Mouse (Mus musculus) lung, adult 2 months (tissue): ENCODE measurements at regions not wholly inside any gene's neighbourhood (a gene's known extent, or its start where the extent isn't known, plus 50 kb on each side); places are given as distances from the start of the nearest gene placed in this dataset.

Experiments used
- DNase-seq: peaks from one replicate; pipeline ENCODE4 v3.0.0; 2022
- H3K4me1 ChIP-seq: fragments of 200-500 bp; 2 replicates; pipeline ENCODE4 v1.6.1; 2011; ENCODE audit warnings: low read length; ENCODE audit not compliant: control insufficient read depth, insufficient read depth
- H3K4me3 ChIP-seq: fragments of 200-500 bp; replicated peaks from 2 replicates; pipeline ENCODE3; 2011; ENCODE audit warnings: low read depth, mild to moderate bottlenecking, control low read depth, low read length; ENCODE audit errors: extremely low read depth
- CTCF ChIP-seq: fragments of 200-500 bp; IDR thresholded peaks from 2 replicates; pipeline ENCODE4 v1.5.1; 2011; ENCODE audit warnings: mild to moderate bottlenecking, low read length, control low read depth; ENCODE audit not compliant: insufficient read depth
- POLR2A ChIP-seq: fragments of 200-500 bp; IDR thresholded peaks from 2 replicates; pipeline ENCODE4 v1.6.1; 2011; ENCODE audit warnings: low read depth, mild to moderate bottlenecking, control low read depth, low read length, borderline replicate concordance; ENCODE audit errors: extremely low read depth
- WGBS: fragments of 180-500 bp; shearing (Covaris S2); methylation state at CpG from one replicate; pipeline ENCODE4 v1.1.7; 2018; 5-methylcytosine and 5-hydroxymethylcytosine counted together

- TF ChIP-seq POLR2A (no peak), CTCF (no peak)
- H3K4me1 ChIP-seq: no peaks in the 10 kb centered on the region
- no peak for DNase-seq
- WGBS: 48% methylated on average over 4 of the region's 4 CpGs
- no peak overlapping the region for H3K4me3 ChIP-seq
Observed at GRCm38 (mm10) chr1:193568586-193569174, 198.6 kb upstream of the Camk1g start.

DNA sequence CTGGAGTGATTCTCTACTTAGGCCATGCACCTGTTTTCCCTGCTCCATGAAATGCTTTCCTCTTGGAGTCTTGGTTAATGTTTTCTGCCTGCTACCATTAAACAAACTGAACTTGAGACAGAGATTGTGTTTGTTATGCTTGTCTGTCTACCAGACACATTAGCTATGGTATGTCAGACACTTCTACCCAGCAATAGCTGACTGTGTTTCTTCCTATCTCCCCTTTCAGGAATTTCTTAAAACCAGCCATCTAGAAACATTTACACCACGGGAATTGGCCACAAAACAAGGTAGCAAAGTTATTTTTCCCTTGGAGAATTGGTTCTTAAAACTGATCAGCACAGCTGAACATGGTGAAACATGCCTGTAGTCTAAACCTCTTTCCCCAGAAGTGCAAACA lies 197.1 kb upstream of the Camk1g start:
- H3K4me3 ChIP-seq: no peak overlapping the region
- no peaks in the 10 kb centered on the region for H3K4me1 ChIP-seq
- 65% methylated on average over 1 of the region's 1 CpGs for WGBS
- no peak for DNase-seq
- no peak for TF ChIP-seq POLR2A
- no peak for TF ChIP-seq CTCF

DNA sequence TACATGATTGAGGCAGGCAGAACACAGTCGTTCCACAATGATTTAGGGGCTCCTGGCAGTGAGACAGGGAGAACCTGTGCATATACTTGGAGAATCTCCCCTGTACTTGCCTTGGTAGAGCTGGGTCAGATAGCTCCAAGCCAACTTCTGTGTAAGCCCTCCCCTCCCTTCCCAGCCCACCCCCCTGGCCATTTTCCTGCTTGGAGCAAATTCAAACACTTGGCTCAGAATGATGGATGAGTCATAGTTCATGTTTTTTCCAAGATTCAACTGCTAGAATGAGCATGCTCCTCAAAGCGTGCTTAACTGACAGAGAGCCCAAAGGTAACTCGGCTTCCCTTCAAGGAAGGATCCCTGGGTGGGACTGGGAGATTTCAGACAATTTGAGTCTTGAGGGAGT lies 194.1 kb upstream of the Camk1g start:
- DNase-seq: no peak

DNA sequence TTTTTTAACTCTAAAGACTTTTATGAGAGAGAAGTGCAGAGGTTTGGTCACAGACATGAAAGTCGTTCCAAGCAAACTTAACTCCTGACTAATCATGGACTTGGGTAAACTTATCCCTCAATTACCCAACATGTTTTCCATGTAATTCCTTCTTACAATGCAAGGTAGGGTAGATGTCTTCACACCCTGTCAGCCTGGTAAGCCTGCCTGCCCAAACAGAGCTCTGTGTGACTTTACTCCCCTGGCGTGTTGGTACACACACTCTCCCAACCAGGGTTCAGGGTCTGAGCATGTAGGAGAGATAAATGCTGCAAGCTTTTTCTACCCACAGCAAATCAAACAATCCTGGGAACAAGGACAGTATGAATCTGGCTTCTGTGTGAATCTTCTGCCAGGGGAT lies 192.1 kb upstream of the Camk1g start:
- WGBS: 88% methylated on average over 2 of the region's 2 CpGs
- no peak for TF ChIP-seq CTCF
- TF ChIP-seq POLR2A: no peak
- DNase-seq: no peak
- Histone ChIP-seq H3K4me3 (no peak overlapping the region), H3K4me1 (no peaks in the 10 kb centered on the region; the same call in 1 of the 2 replicates)

More for the DNA sequence above, 194.1 kb upstream of the Camk1g start:
- 37% methylated on average over 3 of the region's 3 CpGs for WGBS
- TF ChIP-seq CTCF: no peak
- no peaks in the 10 kb centered on the region for H3K4me1 ChIP-seq
- no peak overlapping the region for H3K4me3 ChIP-seq

DNA sequence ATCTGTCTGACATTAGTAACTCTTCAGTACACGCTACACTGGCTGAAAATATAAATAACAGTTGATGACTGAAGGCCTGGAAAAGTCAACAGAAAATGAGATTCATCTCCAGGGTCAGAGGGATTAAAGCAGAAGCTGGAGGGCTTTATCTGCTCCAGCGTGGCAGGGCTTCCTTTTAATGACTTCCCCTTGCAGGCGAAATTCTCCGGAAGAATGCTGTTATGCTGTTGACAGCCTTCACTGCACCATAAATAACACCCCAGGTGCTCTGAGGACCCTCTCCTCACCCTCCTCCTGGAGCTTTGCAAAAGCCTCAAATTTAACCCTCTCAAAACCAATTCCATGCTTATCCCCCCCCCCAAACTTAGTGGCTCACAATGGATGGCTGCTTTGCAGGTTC lies 188.0 kb upstream of the Camk1g start:
- WGBS: 24% methylated on average over 4 of the region's 4 CpGs
- TF ChIP-seq CTCF (no peak), POLR2A (no peak)
- no peak overlapping the region for H3K4me3 ChIP-seq
- no peak for DNase-seq
- no peaks in the 10 kb centered on the region; the same call in 1 of the 2 replicates for H3K4me1 ChIP-seq

DNA sequence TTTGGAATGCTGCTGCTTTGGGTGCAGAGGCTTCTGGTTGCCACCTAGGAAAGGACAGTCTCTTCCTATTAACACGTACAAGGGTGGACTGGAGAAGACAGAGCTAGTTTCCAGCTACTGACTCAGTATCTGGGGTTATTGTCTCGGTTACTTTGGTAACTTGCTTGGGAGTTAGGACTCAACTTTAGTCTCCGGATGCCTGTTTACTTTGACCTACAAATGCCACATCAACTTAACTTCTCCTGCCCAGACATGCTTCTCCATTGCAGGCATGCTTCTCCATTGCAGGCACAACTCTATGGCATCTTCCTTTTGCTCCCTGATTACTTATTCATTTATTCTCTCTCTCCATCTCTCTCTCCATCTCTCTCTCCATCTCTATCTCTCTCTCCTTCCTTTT lies 184.6 kb upstream of the Camk1g start:
- TF ChIP-seq POLR2A: no peak
- no peak for TF ChIP-seq CTCF
- no peak for DNase-seq
- 93% methylated on average over 3 of the region's 3 CpGs for WGBS
- Histone ChIP-seq H3K4me1 (no peaks in the 10 kb centered on the region; the same call in 1 of the 2 replicates), H3K4me3 (no peak overlapping the region)

DNA sequence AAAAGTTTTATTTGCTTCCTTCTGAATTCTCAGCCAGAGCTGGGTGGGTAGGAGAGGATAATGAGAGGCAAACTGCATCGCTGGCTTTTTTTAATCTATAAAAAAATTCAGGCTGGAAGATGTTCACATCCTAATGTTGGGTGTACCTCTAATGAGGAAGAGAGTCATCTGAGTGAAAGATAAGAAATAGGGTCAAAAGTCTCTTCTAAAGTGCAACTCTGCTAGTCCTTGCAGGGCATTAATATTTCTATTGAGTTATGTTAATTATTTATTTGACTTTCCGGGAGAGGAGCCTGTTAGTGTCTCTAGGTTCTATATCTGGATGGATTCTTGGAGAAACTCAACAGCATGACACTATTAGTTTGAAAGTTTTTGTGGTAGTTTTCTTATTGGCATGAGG lies 182.2 kb upstream of the Camk1g start:
- no peak for DNase-seq
- TF ChIP-seq CTCF: no peak
- no peak for TF ChIP-seq POLR2A
- 73% methylated on average over 2 of the region's 2 CpGs for WGBS
- Histone ChIP-seq H3K4me1 (no peaks in the 10 kb centered on the region), H3K4me3 (no peak overlapping the region)

DNA sequence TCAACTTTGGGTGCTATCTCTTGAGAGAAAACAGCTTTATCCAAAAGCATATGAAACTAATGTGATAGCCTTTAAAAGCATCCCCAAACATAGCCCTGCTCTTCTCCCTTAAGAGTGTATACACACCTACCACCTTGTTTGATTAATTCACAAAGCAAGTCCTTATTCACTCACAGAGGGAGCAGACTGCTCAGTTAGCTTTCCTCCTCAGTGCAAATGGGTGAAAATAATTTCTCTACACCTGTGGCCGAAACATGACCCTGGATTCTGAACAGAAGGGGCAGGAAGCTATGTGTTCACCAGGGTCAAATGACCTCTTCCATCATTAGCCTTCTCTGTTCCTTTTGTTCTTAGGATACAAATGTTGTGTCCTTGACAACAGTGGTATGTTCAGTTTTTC lies 181.2 kb upstream of the Camk1g start:
- Histone ChIP-seq H3K4me3 (no peak overlapping the region), H3K4me1 (no peaks in the 10 kb centered on the region)
- TF ChIP-seq CTCF (no peak), POLR2A (no peak)
- DNase-seq: no peak
- 46% methylated on average over 1 of the region's 1 CpGs for WGBS

GRCm38 (mm10) chr1:193550761-193551160 lies 180.7 kb upstream of the Camk1g start:
- WGBS: 21% methylated on average over 2 of the region's 2 CpGs
- no peak overlapping the region for H3K4me3 ChIP-seq
- no peak for DNase-seq
- no peak for TF ChIP-seq CTCF
- no peaks in the 10 kb centered on the region for H3K4me1 ChIP-seq

DNA sequence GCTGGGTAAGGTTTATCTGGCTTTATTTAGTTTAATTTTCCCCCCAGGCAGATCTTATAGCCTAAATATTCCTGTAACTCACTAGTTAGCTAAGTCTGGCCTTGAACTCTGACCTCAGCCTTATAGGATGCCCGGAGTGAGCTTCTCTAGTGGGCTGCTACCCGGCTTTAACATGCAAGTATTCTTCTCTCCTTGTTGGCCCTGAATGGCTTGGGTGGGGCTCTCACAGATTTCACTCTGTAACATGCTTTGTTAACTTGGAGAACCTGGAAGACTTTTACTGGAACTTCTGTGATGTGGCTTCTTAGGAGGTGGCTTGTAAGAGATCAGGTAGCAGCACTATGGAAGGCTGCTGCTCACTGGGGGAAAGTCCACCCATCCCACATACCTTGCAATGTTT lies 177.3 kb upstream of the Camk1g start:
- DNase-seq: no peak
- TF ChIP-seq CTCF: no peak
- TF ChIP-seq POLR2A: no peak
- Histone ChIP-seq H3K4me3 (no peak overlapping the region), H3K4me1 (no peaks in the 10 kb centered on the region)
- 85% methylated on average over 2 of the region's 2 CpGs for WGBS

GRCm38 (mm10) chr1:193546044-193546432 lies 175.9 kb upstream of the Camk1g start:
- DNase-seq: no peak
- no peak for TF ChIP-seq POLR2A
- TF ChIP-seq CTCF: no peak
- Histone ChIP-seq H3K4me1 (no peaks in the 10 kb centered on the region), H3K4me3 (no peak overlapping the region)
- 92% methylated on average over 2 of the region's 2 CpGs for WGBS
